ENCODE assay signal across 16 mouse cellular contexts in genomic region chr16:77111268-77111667, GRCm38 (mm10).
"Had no signal": no experiment of that assay in that cellular context is flagged by ENCODE, and none has a peak within 500 bp of the region (broad histone marks: within the 10 kb centered on the region; RNA-seq: fewer than 3 reads in every experiment).

No protein-coding gene starts in this region.

- H3K4me1 ChIP-seq: neural tube, embryonic 13.5 days; neural tube, embryonic 15.5 days; stomach, embryonic 15.5 days had no signal

- H3K9ac ChIP-seq: neural tube, embryonic 13.5 days; neural tube, embryonic 15.5 days; stomach, embryonic 15.5 days had no signal

- DNase-seq: retina, postnatal 1 day; right cerebral cortex, adult 18-20 months; right cerebral cortex, postnatal 14 days; right cerebral cortex, postnatal 25 days; right cerebral cortex, postnatal 4 days; spleen, adult 18-20 months; thymus, adult 18-20 months; thymus, adult 2 months; thymus, postnatal 14 days; thymus, postnatal 25 days; thymus, postnatal 36 days; thymus, postnatal 4 days had no signal

- H3K4me3 ChIP-seq: neural tube, embryonic 13.5 days; neural tube, embryonic 15.5 days; stomach, embryonic 15.5 days had no signal

- H3K9me3 ChIP-seq: neural tube, embryonic 13.5 days; neural tube, embryonic 15.5 days; stomach, embryonic 15.5 days had no signal

- H3K27me3 ChIP-seq: neural tube, embryonic 13.5 days; neural tube, embryonic 15.5 days; stomach, embryonic 15.5 days had no signal

- H3K4me2 ChIP-seq: neural tube, embryonic 13.5 days; neural tube, embryonic 15.5 days; stomach, embryonic 15.5 days had no signal

- H3K27ac ChIP-seq: neural tube, embryonic 13.5 days; neural tube, embryonic 15.5 days; stomach, embryonic 15.5 days; stomach, postnatal 0 days had no signal
